Mouse (Mus musculus) intestine, embryonic 16.5 days (tissue): ENCODE results near the gene Nf2. TPM values are rescaled to one million over a fixed set of nuclear protein-coding genes. Genes with fewer than 3 reads are reported as not detected.

ENCODE experiments used
- ATAC-seq: fragments of 200-750 bp; cut with Nextera tagmentation; 2 replicates; pipeline ENCODE4 v1.8.0; 2017; ENCODE audit warnings: moderate TSS enrichment, moderate library complexity
- H3K27ac ChIP-seq: fragments of 300-500 bp; sonication (generic); 2 replicates; pipeline ENCODE4 v1.5.1; 2014; ENCODE audit warnings: mild to moderate bottlenecking, low read length
- H3K27me3 ChIP-seq: fragments of 300-500 bp; sonication (generic); replicated peaks from 2 replicates; pipeline ENCODE4 v1.6.1; 2014; ENCODE audit warnings: low read length, control low read depth, mixed read lengths; ENCODE audit not compliant: control insufficient read depth, insufficient read depth
- H3K36me3 ChIP-seq: fragments of 300-500 bp; sonication (generic); 2 replicates; pipeline ENCODE4 v1.6.1; 2014; ENCODE audit warnings: low read length, control low read depth; ENCODE audit not compliant: control insufficient read depth, insufficient read depth
- H3K4me1 ChIP-seq: fragments of 300-500 bp; sonication (generic); 2 replicates; pipeline ENCODE4 v1.6.1; 2014; ENCODE audit warnings: low read length, control low read depth, mixed read lengths; ENCODE audit not compliant: control insufficient read depth, insufficient read depth
- H3K4me2 ChIP-seq: fragments of 300-500 bp; sonication (generic); 2 replicates; pipeline ENCODE4 v1.6.1; 2014; ENCODE audit warnings: low read depth, low read length, control low read depth
- H3K4me3 ChIP-seq: fragments of 300-500 bp; sonication (generic); 2 replicates; pipeline ENCODE4 v1.5.1; 2014; ENCODE audit warnings: mild to moderate bottlenecking, low read length
- H3K9ac ChIP-seq: fragments of 300-500 bp; sonication (generic); 2 replicates; pipeline ENCODE4 v1.6.1; 2014; ENCODE audit warnings: low read depth, low read length
- H3K9me3 ChIP-seq: fragments of 300-500 bp; sonication (generic); 2 replicates; pipeline ENCODE4 v1.6.1; 2016; ENCODE audit warnings: low read length, control low read depth; ENCODE audit not compliant: control insufficient read depth
- WGBS: fragments of 180-500 bp; shearing (Covaris S2); extraction: QIAGEN DNeasy Blood & Tissue Kit; methylation state at CpG from one replicate; pipeline ENCODE4 v1.1.7; 2014; 5-methylcytosine and 5-hydroxymethylcytosine counted together
- polyA plus RNA-seq: library from polyadenylated mRNA; unstranded; fragments of >200 nt; fragmentation: Nextera tagmentation; extraction: Ambion mirVana; gene quantifications from 2 replicates; pipeline ENCODE4 v1.2.1, GENCODE M21; 2015

Nf2 gene
- polyA plus RNA-seq, 1 experiment from 2014 or later = 38.0 TPM

DNA sequence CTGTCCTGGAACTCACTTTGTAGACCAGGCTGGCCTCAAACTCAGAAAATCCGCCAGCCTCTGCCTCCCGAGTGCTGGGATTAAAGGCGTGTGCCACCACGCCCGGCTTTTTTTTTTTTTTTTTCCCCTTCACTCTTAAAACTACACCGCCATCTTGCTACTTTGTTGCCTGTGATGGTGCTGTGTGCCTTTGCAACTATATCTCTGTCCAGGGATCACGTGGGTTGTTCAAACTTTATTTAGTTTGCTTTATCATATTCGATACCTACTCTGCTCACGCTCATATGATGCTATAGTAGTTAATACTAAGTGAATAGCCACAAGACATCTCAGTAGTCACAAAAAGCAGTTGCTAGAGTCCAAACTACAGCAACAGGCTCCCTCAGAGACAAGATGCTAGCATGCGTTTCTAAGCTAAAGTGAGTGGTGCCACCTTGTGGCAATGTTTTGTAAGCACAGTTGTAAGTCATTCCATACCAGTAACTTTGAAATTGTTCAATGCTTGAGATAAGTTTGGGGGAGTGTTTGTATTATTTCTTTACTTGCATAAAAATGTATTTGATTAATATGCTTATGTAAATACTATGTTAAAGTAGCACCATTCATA is 16.4 kb upstream of the Nf2 start:
- no peak overlapping the region for H3K9ac ChIP-seq
- H3K27me3 ChIP-seq = no peaks in the 10 kb centered on the region
- no peak overlapping the region for H3K4me3 ChIP-seq
- H3K27ac ChIP-seq = no peak overlapping the region
- 36% methylated on average over 10 of the region's 10 CpGs for WGBS
- H3K36me3 ChIP-seq = no peaks in the 10 kb centered on the region
- H3K9me3 ChIP-seq = no peaks in the 10 kb centered on the region
- no peaks in the 10 kb centered on the region for H3K4me1 ChIP-seq
- ATAC-seq = no peak
- H3K4me2 ChIP-seq = no peak overlapping the region

DNA sequence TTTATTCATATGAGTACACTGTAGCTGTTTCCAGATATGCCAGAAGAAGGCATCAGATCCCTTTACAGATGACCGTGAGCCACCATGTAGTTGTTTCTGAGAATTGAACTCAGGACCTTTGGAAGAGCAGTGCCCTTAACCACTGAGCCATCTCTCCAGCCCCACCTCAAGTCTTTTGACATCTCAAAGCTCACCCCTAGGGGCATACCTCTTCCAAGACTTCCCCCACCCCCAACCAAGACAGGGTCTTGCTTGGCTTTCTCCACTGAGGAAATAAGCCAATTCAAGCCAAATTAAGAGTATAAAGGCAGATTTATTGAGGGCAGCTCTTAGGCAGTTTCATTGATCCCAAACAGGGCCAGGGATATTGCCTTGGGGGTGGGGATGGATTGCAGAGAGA is 13.4 kb upstream of the Nf2 start:
- 93% methylated on average over 1 of the region's 1 CpGs for WGBS

DNA sequence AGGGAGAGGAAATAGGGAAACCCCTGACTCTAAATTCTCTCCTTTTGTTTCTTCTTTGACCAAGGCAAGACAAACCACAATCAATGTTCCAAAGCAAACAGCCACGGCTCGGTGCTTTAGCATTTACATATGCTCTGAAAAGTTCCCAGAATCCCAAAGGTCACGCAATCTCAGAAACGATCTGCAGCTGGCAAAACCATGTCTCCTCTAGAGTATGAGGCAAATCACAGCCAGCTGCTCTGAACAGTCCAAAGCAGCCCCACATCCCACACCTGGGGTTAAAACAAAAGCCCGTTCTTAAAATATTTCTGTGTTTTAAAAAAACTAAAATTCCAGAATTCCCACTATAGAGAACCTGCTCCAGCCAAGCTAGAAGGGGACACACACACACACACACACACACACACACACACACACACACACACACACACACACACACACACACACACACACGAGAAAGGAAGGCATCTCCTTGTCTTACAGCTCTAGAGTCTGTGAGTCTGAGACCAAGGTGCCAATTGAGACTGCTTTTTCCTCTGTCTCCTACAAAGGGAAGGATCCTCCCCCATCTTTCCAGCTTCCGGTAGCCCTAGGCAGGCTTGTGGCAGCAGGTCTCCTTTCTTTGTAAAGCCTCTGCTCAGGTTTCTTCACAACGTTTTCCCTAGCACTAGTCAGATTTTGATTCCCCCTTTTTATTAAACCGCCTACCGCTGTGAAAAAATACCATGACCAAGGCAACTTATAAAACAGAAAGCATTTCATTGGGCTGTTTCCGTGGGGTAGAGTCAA is 12.7 kb upstream of the Nf2 start:
- no peak for ATAC-seq
- H3K4me1 ChIP-seq = no peaks in the 10 kb centered on the region
- H3K36me3 ChIP-seq = no peaks in the 10 kb centered on the region
- no peak overlapping the region for H3K4me2 ChIP-seq
- 51% methylated on average over 11 of the region's 11 CpGs for WGBS
- no peaks in the 10 kb centered on the region for H3K27me3 ChIP-seq
- no peak overlapping the region for H3K4me3 ChIP-seq
- no peaks in the 10 kb centered on the region for H3K9me3 ChIP-seq
- H3K9ac ChIP-seq = no peak overlapping the region
- H3K27ac ChIP-seq = no peak overlapping the region

More for the DNA sequence above, 13.4 kb upstream of the Nf2 start:
- Histone ChIP-seq H3K4me3 (no peak overlapping the region), H3K27ac (no peak overlapping the region), H3K27me3 (no peaks in the 10 kb centered on the region), H3K4me2 (no peak overlapping the region), H3K9ac (no peak overlapping the region), H3K36me3 (no peaks in the 10 kb centered on the region), H3K4me1 (no peaks in the 10 kb centered on the region), H3K9me3 (no peaks in the 10 kb centered on the region)
- no peak for ATAC-seq

GRCm38 (mm10) chr11:4860986-4861385 is 11.7 kb upstream of the Nf2 start:
- no peaks in the 10 kb centered on the region for H3K4me1 ChIP-seq
- WGBS = 66% methylated on average over 1 of the region's 1 CpGs
- ATAC-seq = no peak

DNA sequence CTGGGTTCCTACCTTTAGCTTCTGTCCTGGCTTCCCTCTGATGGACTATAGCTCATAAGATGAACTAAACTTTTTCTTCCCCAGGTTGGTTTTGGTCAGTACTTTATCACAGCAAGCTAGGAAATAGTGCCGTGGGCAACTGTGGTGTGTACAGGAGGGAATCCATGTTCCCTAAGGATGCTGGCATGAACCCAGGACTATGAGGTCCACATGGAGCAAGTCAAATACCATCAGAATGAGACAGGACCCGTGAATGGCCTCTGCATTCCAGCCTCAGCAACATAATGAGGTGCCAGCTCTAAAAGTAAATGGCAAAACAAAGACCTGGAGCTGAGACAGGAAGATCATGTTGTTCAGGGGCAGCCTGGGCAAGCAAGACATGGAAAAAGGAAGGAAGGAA is 9.1 kb upstream of the Nf2 start:
- 55% methylated on average over 2 of the region's 2 CpGs for WGBS
- H3K4me1 ChIP-seq = no peaks in the 10 kb centered on the region
- no peaks in the 10 kb centered on the region for H3K36me3 ChIP-seq
- H3K9me3 ChIP-seq = no peaks in the 10 kb centered on the region
- ATAC-seq = no peak
- no peak overlapping the region for H3K4me3 ChIP-seq
- no peaks in the 10 kb centered on the region for H3K27me3 ChIP-seq
- no peak overlapping the region for H3K4me2 ChIP-seq
- no peak overlapping the region for H3K27ac ChIP-seq
- H3K9ac ChIP-seq = no peak overlapping the region

More at GRCm38 (mm10) chr11:4860986-4861385, 11.7 kb upstream of the Nf2 start:
- no peak overlapping the region for H3K9ac ChIP-seq
- H3K4me2 ChIP-seq = no peak overlapping the region
- no peaks in the 10 kb centered on the region for H3K36me3 ChIP-seq
- no peaks in the 10 kb centered on the region for H3K9me3 ChIP-seq
- H3K27me3 ChIP-seq = no peaks in the 10 kb centered on the region
- no peak overlapping the region for H3K27ac ChIP-seq
- no peak overlapping the region for H3K4me3 ChIP-seq

DNA sequence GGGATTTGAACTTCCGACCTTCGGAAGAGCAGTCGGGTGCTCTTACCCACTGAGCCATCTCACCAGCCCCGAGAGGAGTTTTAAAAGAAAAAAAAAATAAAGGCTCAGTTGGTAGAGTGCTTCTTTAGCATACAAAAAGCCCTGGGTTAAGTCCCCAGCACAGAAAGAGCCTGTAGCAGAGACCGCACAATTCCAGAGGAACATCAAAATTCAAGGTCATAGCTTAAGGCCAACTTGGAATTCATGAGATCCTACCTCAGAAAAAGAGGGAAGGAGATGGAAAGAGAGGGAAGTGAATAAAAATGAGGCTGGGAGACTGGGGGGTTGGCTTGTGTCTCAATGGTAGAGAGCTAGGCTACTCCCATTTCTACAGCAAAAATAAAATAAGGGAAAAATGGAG is 4.8 kb upstream of the Nf2 start:
- Histone ChIP-seq H3K4me1 (no peaks in the 10 kb centered on the region), H3K9ac (no peak overlapping the region), H3K4me3 (no peak overlapping the region), H3K9me3 (no peaks in the 10 kb centered on the region), H3K4me2 (no peak overlapping the region), H3K27me3 (no peaks in the 10 kb centered on the region), H3K36me3 (no peaks in the 10 kb centered on the region), H3K27ac (no peak overlapping the region)
- no peak for ATAC-seq
- WGBS = 93% methylated on average over 5 of the region's 5 CpGs

DNA sequence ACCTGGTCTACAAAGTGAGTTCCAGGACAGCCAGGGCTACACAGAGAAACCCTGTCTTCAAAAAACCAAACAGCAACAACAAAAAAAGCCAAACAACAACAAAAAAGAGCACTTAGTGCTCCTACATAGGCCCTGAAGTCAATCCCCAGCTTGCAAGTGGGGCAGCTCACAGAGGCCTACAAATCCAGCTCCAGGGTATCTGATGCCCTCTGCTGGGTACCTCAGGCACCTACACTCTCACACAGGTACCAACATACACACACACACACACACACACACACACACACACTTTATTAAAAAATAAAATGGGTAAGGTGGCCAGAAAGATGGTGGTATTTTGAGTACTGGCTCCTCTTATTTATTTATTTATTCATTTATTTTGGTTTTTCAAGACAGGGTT is 3.7 kb upstream of the Nf2 start:
- Histone ChIP-seq H3K4me1 (peaks cover 2% of the 10 kb centered on the region), H3K4me2 (no peak overlapping the region), H3K27me3 (no peaks in the 10 kb centered on the region), H3K36me3 (no peaks in the 10 kb centered on the region), H3K4me3 (no peak overlapping the region), H3K27ac (no peak overlapping the region), H3K9me3 (no peaks in the 10 kb centered on the region), H3K9ac (no peak overlapping the region)
- no peak for ATAC-seq

- Histone ChIP-seq H3K4me2 (no peak overlapping the region), H3K4me1 (peaks cover 6% of the 10 kb centered on the region), H3K4me3 (no peak overlapping the region), H3K27me3 (no peaks in the 10 kb centered on the region), H3K36me3 (no peaks in the 10 kb centered on the region), H3K9ac (no peak overlapping the region), H3K9me3 (no peaks in the 10 kb centered on the region), H3K27ac (no peak overlapping the region)
- ATAC-seq = no peak
- 92% methylated on average over 2 of the region's 2 CpGs for WGBS
Observed at GRCm38 (mm10) chr11:4850404-4850803, 1.1 kb upstream of the Nf2 start.

DNA sequence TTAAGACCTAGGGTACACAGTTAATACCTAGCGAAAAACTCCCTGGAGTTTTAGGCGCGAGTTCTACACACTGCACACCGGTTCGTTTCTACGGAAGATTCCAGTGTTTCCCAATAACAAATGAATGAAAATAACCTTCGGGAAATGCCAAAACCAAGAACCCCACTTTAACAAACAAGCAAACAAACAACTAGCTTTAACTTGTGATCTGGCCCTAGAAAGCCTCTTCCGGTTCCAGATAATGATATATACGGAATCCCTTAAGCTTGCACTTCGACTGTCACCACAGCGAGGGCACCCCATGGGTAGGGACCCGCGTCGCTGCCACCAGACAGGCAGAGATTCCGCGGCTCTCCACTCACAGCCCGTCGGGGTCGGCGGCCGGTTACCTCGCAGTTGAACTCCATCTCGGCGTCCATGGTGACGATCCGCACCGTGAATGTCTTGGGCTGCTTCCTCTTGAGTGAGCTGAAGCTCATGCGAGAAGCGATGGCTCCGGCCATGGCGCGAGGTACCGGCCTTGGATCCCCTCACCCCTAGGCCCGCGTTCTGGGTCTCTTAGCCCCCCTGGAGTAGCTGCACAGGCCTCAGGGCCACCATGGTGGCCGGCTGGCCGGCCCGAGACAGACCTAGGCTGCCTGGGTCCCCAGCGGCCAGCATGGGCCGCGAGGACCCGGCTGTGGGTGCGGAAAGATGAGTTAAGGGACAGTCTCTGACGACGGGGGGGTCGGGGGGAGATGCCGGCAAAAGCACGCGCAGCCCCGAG is 670 bp downstream of the Nf2 start:
- peak overlapping the region; percentile 54 for H3K4me2 ChIP-seq
- peak overlapping the region; percentile 99 for H3K9ac ChIP-seq
- peaks cover 6% of the 10 kb centered on the region for H3K4me1 ChIP-seq
- H3K27me3 ChIP-seq = no peaks in the 10 kb centered on the region
- H3K27ac ChIP-seq = peak overlapping the region; percentile 87
- H3K36me3 ChIP-seq = no peaks in the 10 kb centered on the region
- peak overlapping the region; percentile 100 for H3K4me3 ChIP-seq
- peak; percentile 39 for ATAC-seq
- H3K9me3 ChIP-seq = no peaks in the 10 kb centered on the region
- under 1% methylated on average over 50 of the region's 50 CpGs for WGBS
